Mouse (Mus musculus) cerebellum, adult 2 months (tissue): ENCODE results near the gene Rbp4.

Source experiments
- CTCF ChIP-seq: fragments of 200-500 bp; IDR thresholded peaks from 2 replicates; pipeline ENCODE4 v1.5.1; 2011; ENCODE audit warnings: low read depth, mild to moderate bottlenecking, control low read depth, low read length, moderate library complexity, borderline replicate concordance; ENCODE audit not compliant: insufficient read depth
- POLR2A ChIP-seq: fragments of 200-500 bp; IDR thresholded peaks from 2 replicates; pipeline ENCODE4 v1.6.1; 2011; ENCODE audit warnings: low read length, control low read depth, borderline replicate concordance; ENCODE audit not compliant: insufficient read depth

DNA sequence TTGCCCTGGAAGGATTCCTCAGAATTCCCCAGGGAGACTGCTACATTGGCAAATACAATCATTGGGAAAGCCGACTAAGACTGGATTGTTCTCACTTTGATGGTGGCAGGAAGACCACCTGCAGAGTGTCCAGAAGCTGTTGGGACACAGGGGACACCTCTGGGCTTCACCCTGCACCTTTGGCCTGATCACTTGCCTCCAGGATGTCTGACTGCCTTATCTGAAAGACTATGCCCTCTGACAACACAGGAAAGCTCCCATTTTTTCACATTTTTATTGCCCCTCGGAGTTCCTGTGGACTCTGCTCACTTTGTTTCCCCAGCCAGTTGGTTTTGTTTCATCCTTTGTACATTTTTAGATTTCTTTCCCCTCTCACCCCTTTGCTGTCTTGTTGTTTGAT, 39.6 kb upstream of the Rbp4 start:
- TF ChIP-seq CTCF = no peak
- TF ChIP-seq POLR2A = no peak
